Mouse (Mus musculus) bone marrow macrophage, adult 2 months (primary cell): ENCODE results near the gene Sctr. TPM values are rescaled to one million over a fixed set of nuclear protein-coding genes. Genes with fewer than 3 reads are reported as not detected.

Experiments
- H3K27ac ChIP-seq: 2 replicates; pipeline ENCODE4 v1.5.1; 2012; ENCODE audit warnings: low read depth, low read length; ENCODE audit not compliant: insufficient read depth
- H3K4me1 ChIP-seq: 2 replicates; pipeline ENCODE4 v1.6.1; 2012; ENCODE audit warnings: low read length; ENCODE audit not compliant: control insufficient read depth, insufficient read depth
- H3K4me3 ChIP-seq: 2 replicates; pipeline ENCODE4 v1.5.1; 2012; ENCODE audit warnings: mild to moderate bottlenecking, low read length, moderate library complexity; ENCODE audit not compliant: insufficient read depth
- CTCF ChIP-seq: IDR thresholded peaks from 2 replicates; pipeline ENCODE4 v1.5.1; 2012; ENCODE audit warnings: low read depth, mild to moderate bottlenecking, low read length, moderate library complexity
- POLR2A ChIP-seq: IDR thresholded peaks from 2 replicates; pipeline ENCODE4 v1.6.1; 2012; ENCODE audit warnings: mild to moderate bottlenecking, low read depth, low read length, borderline replicate concordance
- polyA plus RNA-seq: library from polyadenylated mRNA; stranded (reverse); fragments of >200 nt; gene quantifications from 2 replicates; pipeline ENCODE4 v1.2.4, GENCODE M21; 2012; ENCODE audit not compliant: missing spikeins, insufficient read depth, insufficient read length

Sctr gene
- polyA plus RNA-seq, 1 experiment: not detected

DNA sequence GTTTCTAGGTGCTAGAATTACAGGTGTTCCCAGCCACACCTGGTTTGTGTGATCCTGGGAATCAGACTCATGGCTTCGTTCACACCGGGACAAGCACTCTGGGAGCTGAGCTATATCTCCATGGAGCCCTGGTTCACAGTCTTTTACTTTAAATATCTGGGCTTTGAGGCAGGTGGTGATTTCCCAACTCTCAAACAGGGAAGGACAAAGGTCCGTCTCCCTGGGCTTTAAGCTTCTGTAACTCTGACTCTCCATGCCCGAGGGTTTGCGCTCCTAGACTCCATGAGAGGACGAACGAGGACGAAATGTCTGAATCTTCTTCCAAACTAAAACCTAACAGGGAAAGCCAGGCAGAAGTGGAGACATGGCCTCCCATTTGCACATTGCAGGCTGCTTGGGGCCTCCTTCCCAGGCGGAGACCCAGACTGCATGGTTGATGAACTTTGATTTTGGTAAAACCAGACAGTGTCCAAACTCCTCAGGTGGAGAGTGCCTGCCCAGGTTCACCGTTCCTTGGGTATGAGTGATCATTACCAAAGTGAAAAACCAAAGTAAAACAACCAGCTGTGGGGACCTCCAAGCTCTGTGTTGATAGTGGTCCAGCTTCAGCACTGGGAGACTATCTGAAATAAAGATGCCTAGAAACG is 57.5 kb downstream of the Sctr start:
- no peak overlapping the region for H3K4me3 ChIP-seq
- TF ChIP-seq CTCF (no peak), POLR2A (no peak)
- H3K4me1 ChIP-seq: 0 out of 2 replicates have a peak, but pooled peaks cover 3% of the 10 kb centered on the region
- H3K27ac ChIP-seq: no peak overlapping the region

DNA sequence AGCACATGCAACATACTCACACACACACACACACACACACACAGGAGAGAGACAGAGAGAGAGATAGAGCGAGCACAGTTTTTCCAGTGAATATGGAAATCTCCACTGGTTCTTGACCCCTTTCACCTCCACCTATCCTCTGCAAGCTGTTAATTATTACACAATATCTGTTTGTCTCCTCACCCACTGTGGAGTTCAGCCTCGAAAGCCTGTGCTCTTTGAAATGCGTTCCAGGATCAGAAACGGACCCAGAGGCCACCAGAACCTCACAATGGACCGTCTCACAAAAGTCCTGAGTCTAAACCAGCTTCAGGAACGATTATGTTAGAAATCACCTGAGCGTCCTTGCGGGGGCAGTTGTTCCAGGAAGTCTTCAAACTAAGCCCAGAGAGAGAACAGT is 59.5 kb downstream of the Sctr start:
- Histone ChIP-seq H3K4me3 (no peak overlapping the region), H3K27ac (no peak overlapping the region), H3K4me1 (0 out of 2 replicates have a peak, but pooled peaks cover 3% of the 10 kb centered on the region)
- TF ChIP-seq POLR2A (no peak), CTCF (no peak)

DNA sequence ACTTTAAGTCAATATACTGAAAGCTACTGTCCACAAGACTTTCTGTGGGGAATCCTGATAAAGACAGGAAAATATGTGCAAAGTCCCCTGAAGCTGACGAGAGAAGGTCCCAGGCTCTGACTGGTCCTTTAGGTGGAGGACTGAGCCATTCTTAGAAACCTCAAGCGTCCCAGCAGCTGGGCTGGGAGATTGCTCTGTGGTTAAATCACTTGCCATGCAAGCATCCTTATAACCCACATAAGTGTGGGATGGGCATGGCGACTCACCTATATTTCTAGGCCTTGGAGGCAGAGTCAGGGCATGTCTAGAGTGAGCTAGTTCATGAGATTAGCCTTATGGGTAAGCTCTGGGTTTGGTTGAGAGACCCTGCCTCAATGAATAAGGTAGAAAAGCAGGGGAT is 59.9 kb downstream of the Sctr start:
- 0 out of 2 replicates have a peak, but pooled peaks cover 5% of the 10 kb centered on the region for H3K4me1 ChIP-seq
- H3K27ac ChIP-seq: no peak overlapping the region
- H3K4me3 ChIP-seq: no peak overlapping the region
- no peak for TF ChIP-seq CTCF
- no peak for TF ChIP-seq POLR2A

DNA sequence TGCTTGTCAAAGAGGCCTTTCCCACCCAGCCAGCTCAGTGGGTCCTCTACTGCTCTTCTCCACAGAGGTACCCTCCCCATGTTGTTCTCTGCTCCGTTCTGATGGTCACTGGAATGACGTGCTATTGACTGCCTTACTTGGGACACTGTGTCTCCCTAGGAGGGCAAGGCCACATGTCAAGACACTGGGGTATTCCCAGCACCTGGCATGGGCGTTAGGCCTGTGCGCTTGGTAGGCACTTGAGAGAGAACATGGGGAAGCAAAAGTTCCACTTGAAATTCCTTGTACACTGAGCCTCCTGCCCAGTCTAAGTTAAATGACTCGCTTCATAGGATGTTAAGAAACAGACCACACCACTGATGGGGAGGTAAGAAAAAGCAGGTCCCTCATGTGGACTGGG is 62.4 kb downstream of the Sctr start:
- no peak overlapping the region for H3K4me3 ChIP-seq
- H3K4me1 ChIP-seq: peaks cover 12% of the 10 kb centered on the region
- no peak for TF ChIP-seq POLR2A
- no peak for TF ChIP-seq CTCF
- H3K27ac ChIP-seq: no peak overlapping the region

DNA sequence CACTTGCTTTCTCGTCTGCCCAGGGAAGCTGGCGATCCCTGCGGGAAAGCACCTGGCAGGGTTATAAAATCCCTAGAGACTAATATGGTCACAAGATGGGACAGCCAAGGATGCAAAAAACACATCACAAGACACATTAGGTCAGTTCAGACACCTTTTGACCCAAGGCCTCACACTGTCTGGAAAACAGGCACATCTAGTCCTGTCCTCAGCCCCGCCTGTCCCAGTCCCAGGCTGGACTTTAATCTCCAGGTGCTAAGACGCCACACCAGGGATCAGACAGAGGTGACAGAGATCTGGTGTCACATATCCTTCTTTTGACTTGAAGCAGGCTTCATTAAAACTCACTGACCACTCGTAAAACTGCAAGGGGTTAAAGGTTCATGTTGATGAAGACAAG is 63.5 kb downstream of the Sctr start:
- H3K4me1 ChIP-seq: peaks cover 22% of the 10 kb centered on the region
- TF ChIP-seq POLR2A (no peak), CTCF (no peak)
- H3K27ac ChIP-seq: no peak overlapping the region
- H3K4me3 ChIP-seq: no peak overlapping the region

DNA sequence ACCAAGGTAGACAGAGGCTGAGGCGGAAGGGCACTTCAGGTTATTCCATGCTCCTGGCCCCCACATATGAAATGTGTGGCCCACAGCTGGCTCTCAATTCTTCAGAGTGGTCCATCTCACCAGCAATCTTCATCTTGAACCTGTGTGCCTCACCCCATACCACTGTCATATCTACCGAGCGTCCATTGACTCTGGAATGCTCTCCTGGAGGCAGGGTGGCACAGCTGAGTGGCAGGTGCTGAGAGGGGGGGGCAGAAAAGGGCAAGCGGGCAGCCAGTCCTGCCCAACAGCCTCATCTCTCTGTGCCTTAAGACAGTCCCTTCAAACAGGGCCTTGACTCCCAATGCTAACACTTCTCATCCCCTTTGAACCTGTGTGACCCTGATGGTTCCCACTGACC is 64.4 kb downstream of the Sctr start:
- Histone ChIP-seq H3K27ac (no peak overlapping the region), H3K4me1 (peaks cover 28% of the 10 kb centered on the region), H3K4me3 (no peak overlapping the region)
- no peak for TF ChIP-seq POLR2A
- no peak for TF ChIP-seq CTCF

DNA sequence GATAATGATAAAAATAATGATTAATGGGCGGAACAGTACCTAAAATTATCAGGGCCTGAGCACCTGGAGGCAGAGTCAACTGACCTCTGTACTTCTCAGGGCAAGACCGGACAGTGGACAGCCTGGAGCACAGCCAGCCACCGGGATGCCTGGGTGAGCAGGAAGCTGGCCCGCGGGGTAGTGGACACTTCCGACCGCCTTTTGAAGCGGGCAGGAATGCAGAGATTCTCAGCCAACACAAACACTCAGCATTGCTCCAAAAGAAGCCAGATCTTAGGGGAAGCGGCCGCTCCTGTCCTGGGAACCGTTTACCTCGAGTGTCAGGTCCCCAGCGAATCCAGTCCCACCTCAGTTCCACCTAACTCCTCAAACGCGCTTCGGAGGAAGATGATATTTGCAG is 66.2 kb downstream of the Sctr start:
- TF ChIP-seq CTCF (no peak), POLR2A (no peak)
- H3K4me3 ChIP-seq: peak overlapping the region; percentile 72
- H3K27ac ChIP-seq: 0 out of 2 replicates have a peak overlapping the region, but pooled peaks have one; percentile 14
- H3K4me1 ChIP-seq: peaks cover 32% of the 10 kb centered on the region

DNA sequence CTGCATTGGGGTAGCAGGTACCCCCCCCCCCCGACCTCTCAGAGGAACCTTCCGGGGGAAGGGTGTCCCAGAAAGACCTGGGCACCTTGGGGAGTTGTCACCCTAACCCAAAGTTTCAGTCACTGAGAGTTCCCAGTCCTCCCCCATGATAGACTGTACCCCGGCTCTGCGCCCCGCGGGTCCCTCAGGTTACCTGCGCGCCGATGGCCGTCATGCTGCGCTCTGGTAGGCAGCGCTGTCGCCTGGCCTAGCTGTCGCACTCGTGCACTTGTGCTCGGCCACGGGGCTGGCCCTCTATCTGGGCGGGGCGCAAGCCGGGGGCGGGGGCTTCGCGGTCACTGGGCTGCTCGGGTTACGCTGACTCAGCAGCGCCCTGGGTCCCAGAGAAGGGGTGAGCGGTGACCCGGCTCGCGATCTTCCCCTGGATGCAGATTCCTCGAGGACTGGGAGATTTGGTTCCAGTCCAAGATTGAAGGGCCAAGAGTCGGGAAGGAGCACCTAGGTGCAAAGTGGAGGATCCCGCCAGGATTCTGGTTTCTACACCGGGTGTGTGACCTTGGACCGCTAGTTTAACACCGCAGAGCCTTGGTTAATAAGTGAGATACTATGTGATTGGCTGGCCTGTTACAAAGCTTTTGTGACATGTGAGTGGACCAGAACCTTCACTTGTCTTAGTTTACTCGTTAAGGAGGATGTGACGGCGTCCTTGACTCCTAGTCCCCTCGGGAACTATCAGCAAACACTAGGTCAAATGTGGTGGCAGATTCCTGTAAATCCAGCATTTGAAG is 67.0 kb downstream of the Sctr start, which contains the start of gene Tmem37:
Tmem37 (minus strand) TSS at position 556 of the 788 bp plus-strand sequence.
- Histone ChIP-seq H3K4me3 (peak within 1 kb of the TSS; percentile 72), H3K4me1 (peaks cover 32% of the 10 kb centered on the region), H3K27ac (peak within 1 kb of the TSS; percentile 88)
- TF ChIP-seq POLR2A (no peak), CTCF (no peak)

DNA sequence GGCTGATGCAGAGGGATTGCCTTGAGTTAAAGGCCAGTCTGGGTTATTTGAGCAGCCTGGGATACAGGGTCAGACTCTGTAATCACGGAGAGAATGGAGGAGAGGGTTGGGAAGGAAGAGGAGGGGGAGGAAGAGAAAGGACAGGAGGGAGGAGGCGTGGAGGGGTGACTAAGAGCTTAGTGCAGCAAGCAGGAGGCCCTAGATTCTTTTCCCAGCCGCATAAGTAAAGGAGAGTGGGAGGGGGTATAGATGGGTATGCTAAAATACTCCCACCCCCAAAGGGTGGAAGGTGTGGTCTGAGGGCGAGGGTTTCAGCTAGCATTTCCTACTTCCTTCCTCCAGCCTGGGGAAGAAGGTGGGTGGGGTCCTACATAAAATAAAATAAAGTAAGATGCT is 67.6 kb downstream of the Sctr start:
- Histone ChIP-seq H3K27ac (peak overlapping the region; percentile 88), H3K4me3 (peak overlapping the region; percentile 72), H3K4me1 (peaks cover 30% of the 10 kb centered on the region)
- TF ChIP-seq POLR2A (no peak), CTCF (no peak)

DNA sequence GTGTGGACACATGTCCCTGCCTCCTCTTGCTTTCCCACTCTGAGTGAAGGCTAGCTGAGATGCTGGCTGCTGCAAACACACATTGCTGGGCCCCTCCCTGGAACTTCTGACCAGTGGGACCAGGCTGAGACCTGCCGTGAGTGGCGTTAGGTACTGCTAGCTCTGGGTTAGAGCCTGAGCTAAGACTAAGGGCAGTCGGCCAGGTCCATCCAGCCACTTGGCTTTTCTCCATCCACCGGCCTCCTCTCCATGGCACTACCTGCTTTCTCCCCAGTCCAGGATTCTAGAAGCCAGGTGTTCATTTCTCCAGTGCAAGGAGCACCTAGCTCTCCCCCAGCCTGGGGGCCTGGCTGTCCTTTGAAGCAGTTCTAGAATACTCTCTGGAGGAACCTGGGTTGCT is 68.2 kb downstream of the Sctr start:
- Histone ChIP-seq H3K4me1 (peaks cover 30% of the 10 kb centered on the region), H3K27ac (peak overlapping the region; percentile 88), H3K4me3 (no peak overlapping the region)
- TF ChIP-seq POLR2A (no peak), CTCF (no peak)
